Mouse (Mus musculus) brain, embryonic 18.5 days (tissue): ENCODE results near the gene Vmn1r70.

ENCODE experiments used
- DNase-seq: peaks from one replicate; pipeline ENCODE4 v3.0.0-alpha.2; 2012; ENCODE audit warnings: low read depth, low spot score

The Vmn1r70 gene

DNA sequence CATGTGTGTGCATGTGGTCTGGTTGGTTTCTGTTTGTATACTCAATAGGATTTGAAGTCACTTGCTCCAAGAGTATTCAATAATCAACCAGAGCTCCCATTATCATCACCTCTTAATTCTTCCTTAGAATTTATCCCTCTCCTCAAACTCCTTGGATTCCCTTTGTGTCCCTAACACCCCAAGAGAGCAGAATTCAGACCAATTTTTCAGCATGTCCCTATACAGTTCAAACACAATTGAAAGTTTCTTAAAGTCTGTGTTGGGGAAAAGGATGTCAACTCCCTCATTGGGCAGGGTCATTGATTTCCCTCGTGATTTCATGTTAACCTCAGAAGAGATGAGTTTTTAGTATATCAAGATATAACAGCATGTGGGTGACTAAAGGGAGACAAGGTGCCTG lies at the start of gene Vmn1r70:
Vmn1r70 (plus strand) TSS at position 301 of the 400 bp plus-strand sequence.
- DNase-seq: no peak

DNA sequence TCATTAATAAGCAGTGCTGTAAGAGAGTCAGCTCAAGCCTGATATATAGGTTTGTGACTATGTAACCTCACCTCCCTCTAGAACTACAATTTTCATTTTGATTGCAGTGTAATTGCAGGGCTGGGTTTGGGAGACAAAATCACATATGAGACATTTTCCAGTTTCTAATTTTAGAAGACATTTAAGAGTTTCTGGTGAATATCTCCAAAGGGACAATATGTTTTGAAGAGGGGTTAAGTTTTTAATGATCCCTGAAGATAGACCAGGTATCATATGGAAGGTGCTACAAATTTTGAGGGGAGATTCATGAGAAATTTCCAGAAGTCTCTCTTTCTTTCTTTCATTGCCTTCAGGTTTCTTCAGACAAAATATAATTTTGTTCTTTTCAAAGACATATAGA lies 17.8 kb upstream of the Vmn1r70 start, which contains the start of gene Vmn1r69:
Vmn1r69 (minus strand) TSS at position 101 of the 400 bp plus-strand sequence.
- no peak for DNase-seq
